9 mouse cellular contexts compared by ENCODE assay signal in genomic region chr3:30507576-30508295, GRCm38 (mm10). TPM values are rescaled to one million over a fixed set of nuclear protein-coding genes. Genes with fewer than 3 reads are reported as not detected.
DNase-seq lines count a peak whose midpoint lies in the region; ATAC-seq and TF ChIP-seq lines count a peak whose summit lies in the region.
"Had no signal": no experiment of that assay in that cellular context is flagged by ENCODE, and none has a peak within 500 bp of the region (broad histone marks: within the 10 kb centered on the region; RNA-seq: fewer than 3 reads in every experiment).

No protein-coding gene starts in this region.

- peaks cover 30% of the 10 kb centered on the region for H3K27me3 ChIP-seq in heart, embryonic 11.5 days (ENCODE audit: control insufficient read depth, insufficient read depth, low read length)
- H3K27me3 ChIP-seq in kidney, postnatal 0 days (ENCODE audit: insufficient read depth, low read length) = peaks cover 6% of the 10 kb centered on the region; the same call in 1 of the 2 replicates

- no peaks in the 10 kb centered on the region for H3K79me2 ChIP-seq in macrophage (ENCODE audit: inconsistent target)

- DNase-seq in embryo, embryonic 10.5 days (ENCODE audit: low spot score) = peak; percentile 75
- DNase-seq in embryo, embryonic 9.5 days (ENCODE audit: extremely low spot score) = no peak
- DNase-seq in adrenal gland, postnatal 14 days = peak; percentile 32
- peak; percentile 69 for DNase-seq in kidney, postnatal 0 days (ENCODE audit: low spot score)
- DNase-seq in right cerebral cortex, adult 18-20 months = no peak
- no peak for DNase-seq in left cerebral cortex, adult 9 months (ENCODE audit: low spot score in 2 of 2)

- H3K36me3 ChIP-seq in heart, embryonic 11.5 days (ENCODE audit: control insufficient read depth, insufficient read depth, low read length) = no peaks in the 10 kb centered on the region
- no peaks in the 10 kb centered on the region for H3K36me3 ChIP-seq in kidney, postnatal 0 days (ENCODE audit: insufficient read depth, low read length)
- H3K36me3 ChIP-seq in macrophage (ENCODE audit: inconsistent target) = no peaks in the 10 kb centered on the region
- H3K36me3 ChIP-seq: G1E had no signal

- peak overlapping the region; percentile 81 for H3K9ac ChIP-seq in heart, embryonic 11.5 days (ENCODE audit: low read depth, low read length)
- H3K9ac ChIP-seq in kidney, postnatal 0 days (ENCODE audit: low read depth, low read length) = peak overlapping the region; percentile 76

- peaks cover 17% of the 10 kb centered on the region for H3K4me1 ChIP-seq in heart, embryonic 11.5 days (ENCODE audit: control insufficient read depth, insufficient read depth, low read length)
- peaks cover 11% of the 10 kb centered on the region for H3K4me1 ChIP-seq in kidney, postnatal 0 days (replicated peaks; ENCODE audit: insufficient read depth, low read length)

- H3K27ac ChIP-seq in heart, embryonic 11.5 days (ENCODE audit: low read depth, low read length) = peak overlapping the region; percentile 95
- H3K27ac ChIP-seq in kidney, postnatal 0 days = peak overlapping the region; percentile 93
- no peak overlapping the region for H3K27ac ChIP-seq in macrophage

- no peak for TF ChIP-seq CTCF in kidney, postnatal 0 days (IDR thresholded peaks at IDR 0.05; ENCODE audit: low read depth)

- ATAC-seq in heart, embryonic 11.5 days (replicated peaks; ENCODE audit: insufficient number of reproducible peaks, low FRiP score, low TSS enrichment) = 0 out of 2 replicates have a peak, but pooled peaks have one; percentile 22
- 0 out of 2 replicates have a peak, but pooled peaks have one; percentile 5 for ATAC-seq in kidney, postnatal 0 days (replicated peaks; ENCODE audit: low FRiP score, low read depth)

- H3K4me3 ChIP-seq in heart, embryonic 11.5 days (ENCODE audit: low read depth, low read length) = peak overlapping the region; percentile 68
- peak overlapping the region; percentile 52 for H3K4me3 ChIP-seq in kidney, postnatal 0 days (replicated peaks; ENCODE audit: low read depth, low read length)
- H3K4me3 ChIP-seq in macrophage (ENCODE audit: inconsistent target) = peak overlapping the region; percentile 7; the same call in 1 of the 2 replicates

- H3K9me3 ChIP-seq in heart, embryonic 11.5 days (replicated peaks; ENCODE audit: control insufficient read depth, low read length) = no peaks in the 10 kb centered on the region
- H3K9me3 ChIP-seq in kidney, postnatal 0 days (replicated peaks; ENCODE audit: low read length) = no peaks in the 10 kb centered on the region

- H3K4me2 ChIP-seq in heart, embryonic 11.5 days = peak overlapping the region; percentile 94
- H3K4me2 ChIP-seq in kidney, postnatal 0 days (ENCODE audit: low read length) = peak overlapping the region; percentile 73

- under 1% methylated on average over 41 of the region's 41 CpGs for WGBS in heart, embryonic 11.5 days (ENCODE audit: insufficient replicate concordance)
- under 1% methylated on average over 41 of the region's 41 CpGs for WGBS in kidney, postnatal 0 days
- 1% methylated on average over 41 of the region's 41 CpGs for WGBS in macrophage (ENCODE audit: missing documents)

RNA-seq across cellular contexts. Expression of gene Mecom, which starts 40.1 kb away (rescaled TPM):
- 15.4 and 15.6 TPM in 2 replicates for total RNA-seq in adrenal gland, postnatal 14 days (2021)
- 41.8 and 42.5 TPM in 2 replicates for polyA plus RNA-seq in heart, embryonic 11.5 days (2014; fragmentation: Nextera tagmentation; extraction: Ambion mirVana)
- polyA plus RNA-seq in kidney, postnatal 0 days (2015; fragmentation: Nextera tagmentation; extraction: Ambion mirVana) = 54.7 and 58.1 TPM in 2 replicates
- 1 to 10 TPM in 1 of 26 experiments, under 1 TPM in 2, not detected in 23; 0.12 to 3.5 (median 0.37) TPM for total RNA-seq in macrophage (2018; cell fraction: chromatin; rRNA removed)
- total RNA-seq in macrophage (2018; cell fraction: cytosol; rRNA removed) = not detected
- not detected for total RNA-seq in macrophage (2018; cell fraction: nucleus; rRNA removed)
- not detected in 3 replicates for polyA plus RNA-seq in macrophage (2018)
- polyA plus RNA-seq: G1E had no signal

Comparison
In these comparisons a context has a peak if more than half of its experiments do, and no peak if none do; other contexts are left out.
1. DNase-seq: peak in embryo, embryonic 10.5 days (single experiment), adrenal gland, postnatal 14 days (single experiment) and kidney, postnatal 0 days (single experiment); none in embryo, embryonic 9.5 days (single experiment), right cerebral cortex, adult 18-20 months (single experiment) and left cerebral cortex, adult 9 months (0 of 2).
2. H3K4me3 ChIP-seq: peak in every context shown above with its lines; median percentile 68 in heart, embryonic 11.5 days; 52 in kidney, postnatal 0 days; 7 in macrophage.
3. RNA of gene Mecom, which starts 40.1 kb away (polyA plus RNA-seq): 54.7 to 58.1 TPM in kidney, postnatal 0 days and 41.8 to 42.5 TPM in heart, embryonic 11.5 days; not detected in macrophage; every median in the first group is over 10 times any median in the second.